Mouse (Mus musculus) embryonic facial prominence, embryonic 12.5 days (tissue): ENCODE results near the gene Mdfic. TPM values are rescaled to one million over a fixed set of nuclear protein-coding genes. Genes with fewer than 3 reads are reported as not detected.

Experiments used
- ATAC-seq: fragments of 200-750 bp; cut with Nextera tagmentation; 2 replicates; pipeline ENCODE4 v1.8.0; 2017; ENCODE audit not compliant: insufficient number of reproducible peaks, insufficient read depth, low FRiP score, low TSS enrichment
- H3K27ac ChIP-seq: fragments of 300-500 bp; sonication (generic); 2 replicates; pipeline ENCODE4 v1.5.1; 2016; ENCODE audit warnings: mild to moderate bottlenecking
- H3K27me3 ChIP-seq: fragments of 300-500 bp; sonication (generic); 2 replicates; pipeline ENCODE4 v1.6.1; 2016; ENCODE audit warnings: mild to moderate bottlenecking, moderate library complexity
- H3K36me3 ChIP-seq: fragments of 300-500 bp; sonication (generic); 2 replicates; pipeline ENCODE4 v1.6.1; 2016; ENCODE audit warnings: mild to moderate bottlenecking
- H3K4me1 ChIP-seq: fragments of 300-500 bp; sonication (generic); 2 replicates; pipeline ENCODE4 v1.6.1; 2016
- H3K4me2 ChIP-seq: fragments of 300-500 bp; sonication (generic); replicated peaks from 2 replicates; pipeline ENCODE4 v1.6.1; 2016; ENCODE audit warnings: mild to moderate bottlenecking, moderate library complexity
- H3K4me3 ChIP-seq: fragments of 300-500 bp; sonication (generic); 2 replicates; pipeline ENCODE4 v1.5.1; 2016; ENCODE audit warnings: mild to moderate bottlenecking
- H3K9ac ChIP-seq: fragments of 300-500 bp; sonication (generic); 2 replicates; pipeline ENCODE4 v1.6.1; 2016; ENCODE audit warnings: mild to moderate bottlenecking, moderate library complexity
- H3K9me3 ChIP-seq: fragments of 300-500 bp; sonication (generic); 2 replicates; pipeline ENCODE4 v1.6.1; 2016; ENCODE audit warnings: mild to moderate bottlenecking, moderate library complexity
- whole genome bisulfite sequencing: fragments of 180-500 bp; shearing (Covaris S2); methylation state at CpG from one replicate; pipeline ENCODE4 v1.1.7; 2016; 5-methylcytosine and 5-hydroxymethylcytosine counted together
- polyA plus RNA-seq: library from polyadenylated mRNA; unstranded; fragments of >200 nt; fragmentation: Nextera tagmentation; extraction: Ambion mirVana; gene quantifications from 2 replicates; pipeline ENCODE4 v1.2.1, GENCODE M21; 2016

Gene Mdfic
- polyA plus RNA-seq, 1 experiment from 2014 or later: 13.6 TPM

DNA sequence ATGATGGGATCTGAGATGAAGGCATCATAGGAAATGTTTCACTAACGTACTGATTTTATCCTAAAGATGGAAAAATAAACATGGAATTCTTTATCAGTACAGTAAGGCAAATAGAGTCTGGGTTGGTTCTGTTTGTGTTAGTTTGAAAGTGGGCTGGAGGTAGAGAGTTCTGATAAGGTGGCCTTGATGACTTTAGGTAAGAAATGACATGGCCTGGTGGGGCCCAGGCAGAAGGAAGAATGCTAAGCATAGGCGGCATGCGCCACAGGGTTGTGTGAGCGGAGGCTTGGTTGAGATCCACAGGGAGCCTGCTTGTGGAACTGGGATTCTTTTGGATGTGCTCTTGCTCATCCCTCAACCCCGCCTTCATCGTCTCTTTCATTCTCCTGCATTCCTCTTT, 40.3 kb downstream of the Mdfic start:
- H3K9me3 ChIP-seq: no peaks in the 10 kb centered on the region
- no peaks in the 10 kb centered on the region for H3K4me1 ChIP-seq
- whole genome bisulfite sequencing: 82% methylated on average over 6 of the region's 6 CpGs
- no peak overlapping the region for H3K27ac ChIP-seq
- H3K9ac ChIP-seq: no peak overlapping the region
- H3K36me3 ChIP-seq: no peaks in the 10 kb centered on the region
- H3K4me2 ChIP-seq: no peak overlapping the region
- H3K4me3 ChIP-seq: no peak overlapping the region
- H3K27me3 ChIP-seq: no peaks in the 10 kb centered on the region
- ATAC-seq: no peak

DNA sequence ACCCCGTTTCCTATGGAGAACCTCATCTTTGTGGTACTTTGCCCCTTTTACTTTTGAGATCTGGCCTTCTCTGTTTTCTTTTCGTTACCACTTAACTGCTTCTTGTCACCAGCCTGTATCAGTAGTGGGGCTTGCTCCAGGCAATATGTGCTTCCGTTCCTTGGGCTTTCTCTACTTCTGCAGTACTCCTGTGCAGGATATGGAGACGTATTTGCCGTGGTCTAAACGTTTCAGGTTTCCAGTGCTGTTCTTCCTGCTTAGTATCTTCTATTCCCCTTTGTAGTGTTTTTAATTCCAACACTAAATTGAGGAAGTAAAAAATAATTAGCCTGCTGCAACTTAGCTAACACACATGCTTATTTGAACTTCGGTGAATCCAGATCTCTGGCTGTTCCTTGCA, 43.6 kb downstream of the Mdfic start:
- H3K4me3 ChIP-seq: no peak overlapping the region
- WGBS: 38% methylated on average over 7 of the region's 7 CpGs
- ATAC-seq: no peak
- H3K4me2 ChIP-seq: no peak overlapping the region
- H3K9me3 ChIP-seq: no peaks in the 10 kb centered on the region
- no peak overlapping the region for H3K9ac ChIP-seq
- no peaks in the 10 kb centered on the region for H3K4me1 ChIP-seq
- H3K27ac ChIP-seq: no peak overlapping the region
- H3K27me3 ChIP-seq: no peaks in the 10 kb centered on the region
- no peaks in the 10 kb centered on the region for H3K36me3 ChIP-seq

DNA sequence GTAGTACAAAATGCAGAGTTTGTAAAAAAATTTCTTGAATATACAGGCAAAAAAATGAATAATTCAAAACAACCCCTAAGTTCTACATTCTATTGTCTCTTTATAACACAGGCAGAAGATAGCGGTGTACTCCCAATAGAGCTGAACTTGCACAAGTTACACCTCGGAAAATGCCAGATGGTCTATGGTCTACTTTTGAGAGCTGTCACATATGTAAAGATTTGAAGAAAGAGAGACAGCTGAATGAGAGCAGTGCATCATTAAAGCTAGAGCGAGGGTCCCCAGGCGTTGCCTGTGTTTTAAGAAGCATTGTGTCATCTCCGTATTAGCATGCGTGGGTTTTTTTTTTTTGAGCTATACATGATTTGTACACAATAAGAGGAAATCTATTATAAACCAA, 47.0 kb downstream of the Mdfic start:
- 87% methylated on average over 6 of the region's 6 CpGs for WGBS
- no peak overlapping the region for H3K9ac ChIP-seq
- no peak overlapping the region for H3K4me3 ChIP-seq
- no peaks in the 10 kb centered on the region for H3K27me3 ChIP-seq
- ATAC-seq: no peak
- peaks cover 3% of the 10 kb centered on the region; the same call in 1 of the 2 replicates for H3K36me3 ChIP-seq
- no peaks in the 10 kb centered on the region for H3K9me3 ChIP-seq
- no peak overlapping the region for H3K4me2 ChIP-seq
- H3K27ac ChIP-seq: no peak overlapping the region
- no peaks in the 10 kb centered on the region for H3K4me1 ChIP-seq

DNA sequence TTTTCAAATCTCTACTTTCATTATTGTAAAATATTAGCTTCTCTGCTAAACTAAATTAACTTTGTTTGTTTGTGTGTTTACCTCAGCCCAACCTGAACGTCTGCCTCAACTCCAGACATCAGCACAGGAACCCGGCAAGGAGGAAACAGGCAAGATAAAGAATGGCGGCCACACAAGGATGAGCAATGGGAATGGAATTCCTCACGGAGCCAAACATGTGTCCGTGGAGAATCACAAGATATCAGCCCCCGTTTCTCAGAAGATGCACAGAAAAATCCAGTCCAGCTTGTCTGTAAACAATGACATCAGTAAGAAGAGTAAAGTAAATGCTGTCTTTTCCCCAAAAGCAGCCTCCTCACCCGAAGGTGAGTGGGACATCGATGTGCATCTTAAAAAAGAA, 49.7 kb downstream of the Mdfic start:
- Histone ChIP-seq H3K36me3 (peaks cover 3% of the 10 kb centered on the region; the same call in 1 of the 2 replicates), H3K27ac (no peak overlapping the region), H3K27me3 (no peaks in the 10 kb centered on the region), H3K9me3 (no peaks in the 10 kb centered on the region), H3K4me2 (no peak overlapping the region), H3K4me1 (no peaks in the 10 kb centered on the region), H3K9ac (no peak overlapping the region), H3K4me3 (no peak overlapping the region)
- no peak for ATAC-seq
- whole genome bisulfite sequencing: 77% methylated on average over 8 of the region's 8 CpGs

DNA sequence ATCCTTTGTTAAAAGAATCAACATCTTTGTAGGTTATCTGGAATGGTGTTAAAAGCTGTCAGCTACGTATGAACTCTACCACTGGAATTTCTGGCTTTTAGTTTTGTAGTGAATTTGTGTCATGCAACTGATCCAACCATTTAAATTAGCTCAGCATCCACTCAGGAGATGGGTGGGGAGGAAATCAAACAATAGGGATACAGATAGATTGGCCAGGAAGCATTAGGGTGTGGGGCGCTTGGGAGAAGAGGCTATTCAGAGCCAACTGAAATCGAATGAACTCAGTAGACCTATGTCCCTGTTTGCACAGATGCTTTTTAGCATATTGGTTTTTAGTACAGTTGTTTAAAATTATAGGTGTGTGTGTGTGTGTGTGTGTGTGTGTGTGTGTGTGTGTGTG, 56.6 kb downstream of the Mdfic start:
- ATAC-seq: no peak
- no peak overlapping the region for H3K4me2 ChIP-seq
- H3K36me3 ChIP-seq: no peaks in the 10 kb centered on the region
- H3K4me3 ChIP-seq: no peak overlapping the region
- WGBS: 81% methylated on average over 3 of the region's 3 CpGs
- no peaks in the 10 kb centered on the region for H3K4me1 ChIP-seq
- no peak overlapping the region for H3K9ac ChIP-seq
- no peaks in the 10 kb centered on the region for H3K9me3 ChIP-seq
- H3K27ac ChIP-seq: no peak overlapping the region
- H3K27me3 ChIP-seq: no peaks in the 10 kb centered on the region

DNA sequence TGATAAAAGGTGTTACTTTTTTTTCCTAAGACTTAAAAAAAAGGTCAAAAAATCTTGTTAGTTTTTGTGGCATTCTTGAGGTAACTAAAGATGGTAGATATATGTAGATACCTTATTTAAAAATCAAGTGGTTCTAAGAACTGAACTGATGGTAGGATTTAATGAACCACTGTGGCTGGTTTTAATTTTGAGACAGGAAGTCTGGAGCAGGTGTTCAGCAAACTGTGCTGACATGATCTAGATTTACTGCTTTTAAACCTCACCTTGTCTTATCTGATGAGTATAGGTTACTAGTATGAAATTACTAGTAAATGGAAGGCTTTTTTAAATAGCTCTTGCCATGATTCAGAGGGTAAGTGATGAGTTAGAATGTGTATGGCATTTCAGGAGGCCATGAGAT, 59.7 kb downstream of the Mdfic start:
- H3K4me2 ChIP-seq: no peak overlapping the region
- H3K27ac ChIP-seq: no peak overlapping the region
- no peaks in the 10 kb centered on the region for H3K9me3 ChIP-seq
- H3K4me3 ChIP-seq: no peak overlapping the region
- no peaks in the 10 kb centered on the region for H3K27me3 ChIP-seq
- H3K9ac ChIP-seq: no peak overlapping the region
- no peak for ATAC-seq
- no peaks in the 10 kb centered on the region for H3K36me3 ChIP-seq
- no peaks in the 10 kb centered on the region for H3K4me1 ChIP-seq

DNA sequence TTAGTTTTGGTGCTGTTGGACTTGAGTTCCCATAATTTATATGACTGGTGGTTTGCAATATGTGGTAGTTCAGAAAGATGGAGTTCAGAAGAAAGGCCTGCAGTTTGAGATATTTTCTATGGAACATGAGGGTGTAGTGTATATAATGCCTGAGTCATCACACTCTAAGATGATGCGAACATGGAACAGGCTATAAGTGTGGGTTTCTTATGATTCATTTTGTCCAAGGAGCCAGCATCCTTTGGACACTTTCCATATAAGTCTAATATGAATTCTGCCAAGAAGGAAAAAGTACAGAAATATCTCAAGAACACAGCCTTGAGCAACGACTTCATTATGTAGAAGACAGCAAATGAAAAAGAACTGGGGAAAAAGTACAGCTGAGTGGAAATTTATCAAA, 60.2 kb downstream of the Mdfic start:
- no peaks in the 10 kb centered on the region for H3K9me3 ChIP-seq
- no peaks in the 10 kb centered on the region for H3K36me3 ChIP-seq
- no peaks in the 10 kb centered on the region for H3K4me1 ChIP-seq
- no peak overlapping the region for H3K9ac ChIP-seq
- H3K27me3 ChIP-seq: no peaks in the 10 kb centered on the region
- no peak overlapping the region for H3K4me3 ChIP-seq
- no peak overlapping the region for H3K27ac ChIP-seq
- 95% methylated on average over 2 of the region's 2 CpGs for WGBS
- H3K4me2 ChIP-seq: no peak overlapping the region
- ATAC-seq: no peak

DNA sequence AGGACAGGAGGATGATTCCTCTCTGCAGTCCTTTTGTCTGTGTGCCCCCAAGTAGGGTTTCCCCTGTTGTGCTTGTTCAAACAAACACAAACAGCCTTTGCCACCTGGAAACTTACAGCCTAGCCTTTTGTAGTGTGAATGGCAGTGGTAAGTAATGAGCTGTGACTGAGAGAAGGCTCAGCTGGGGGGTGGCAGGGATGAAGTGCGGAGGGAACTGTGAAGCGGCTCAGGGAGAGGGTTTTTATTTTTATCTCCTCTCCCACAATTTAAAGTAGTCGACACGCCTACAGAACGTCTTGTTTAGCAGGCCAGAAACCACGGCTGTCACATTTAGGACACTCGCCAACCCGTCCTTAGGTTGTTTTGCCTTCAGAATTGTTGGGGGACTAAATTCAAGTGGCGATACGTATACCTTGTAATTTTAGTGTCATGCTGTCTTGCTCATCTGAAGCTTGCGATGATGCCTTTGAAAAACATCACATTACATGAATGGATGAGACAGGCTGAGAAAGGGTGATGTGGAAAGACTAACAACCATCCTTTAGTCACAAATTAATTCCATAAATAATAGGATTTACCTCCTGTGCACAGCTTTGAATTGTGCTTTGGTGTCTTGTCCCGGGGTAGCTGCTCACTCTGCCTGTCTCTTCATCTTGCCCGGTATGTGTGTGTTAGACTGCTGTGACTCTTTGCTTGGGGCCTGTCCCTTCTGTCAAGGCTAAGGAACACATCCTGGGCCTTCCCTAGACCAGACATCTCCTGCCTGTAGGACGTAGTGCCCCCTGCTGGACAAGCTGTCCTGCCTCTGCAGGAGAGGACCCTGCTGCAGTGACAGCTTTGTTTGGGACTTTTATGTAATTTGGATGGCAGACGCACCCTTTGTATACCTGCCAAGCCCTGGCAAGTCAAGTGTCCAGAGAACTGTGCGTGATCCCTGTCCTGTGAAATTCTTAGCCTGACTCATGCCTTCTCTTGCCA, 69.4 kb downstream of the Mdfic start:
- Histone ChIP-seq H3K4me1 (no peaks in the 10 kb centered on the region), H3K9ac (no peak overlapping the region), H3K36me3 (no peaks in the 10 kb centered on the region), H3K4me3 (no peak overlapping the region), H3K9me3 (no peaks in the 10 kb centered on the region), H3K4me2 (no peak overlapping the region), H3K27me3 (no peaks in the 10 kb centered on the region), H3K27ac (no peak overlapping the region)
- peak; percentile 59 for ATAC-seq
- 42% methylated on average over 16 of the region's 16 CpGs for whole genome bisulfite sequencing

DNA sequence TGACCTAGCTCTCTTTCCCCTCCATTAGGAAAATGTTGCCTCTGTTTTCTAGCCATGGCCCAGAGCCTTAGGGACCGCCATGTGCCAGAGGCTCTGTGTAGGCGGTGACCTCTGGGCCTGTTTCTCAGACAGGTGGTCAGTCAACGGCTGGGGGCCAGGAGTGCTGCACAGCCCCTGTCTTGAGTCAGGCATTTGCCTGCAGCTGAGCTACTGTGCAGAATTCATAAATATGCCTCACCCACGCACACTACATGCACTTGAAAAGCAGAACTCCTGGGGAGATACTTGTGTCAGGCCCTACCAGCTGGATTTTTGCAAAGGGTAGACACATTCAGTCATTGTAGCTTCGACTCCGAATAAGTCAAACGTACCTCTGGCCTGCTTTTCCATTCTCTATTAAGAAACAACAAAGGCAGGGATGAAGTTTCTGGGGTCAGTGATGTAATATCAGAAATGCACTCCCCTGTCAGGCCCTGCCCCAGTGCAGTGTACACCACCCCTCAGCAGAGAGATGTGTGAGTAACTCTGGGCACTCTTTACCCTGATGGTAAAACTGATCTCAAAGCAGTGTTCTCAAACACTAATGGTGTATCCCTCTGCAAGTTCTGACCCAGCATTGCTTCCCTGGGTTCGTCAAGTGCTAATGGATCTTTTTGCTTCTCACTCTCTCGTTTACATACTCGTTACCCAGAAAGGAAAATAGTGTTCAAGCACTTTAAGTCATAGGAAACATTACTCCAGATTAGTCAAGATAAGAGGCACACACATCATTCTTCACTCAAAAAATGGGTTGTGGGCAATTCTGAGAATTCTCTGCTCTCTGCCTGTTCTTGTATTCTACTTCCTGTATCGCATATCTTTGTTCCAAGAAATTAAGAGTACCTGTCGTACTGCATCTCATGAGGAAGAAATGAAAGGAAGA, 72.5 kb downstream of the Mdfic start:
- Histone ChIP-seq H3K36me3 (no peaks in the 10 kb centered on the region), H3K27ac (peak overlapping the region; percentile 24; the same call in 1 of the 2 replicates), H3K27me3 (no peaks in the 10 kb centered on the region), H3K9ac (no peak overlapping the region), H3K4me2 (no peak overlapping the region), H3K4me3 (no peak overlapping the region), H3K4me1 (no peaks in the 10 kb centered on the region), H3K9me3 (no peaks in the 10 kb centered on the region)
- WGBS: 69% methylated on average over 12 of the region's 12 CpGs
- ATAC-seq: no peak

DNA sequence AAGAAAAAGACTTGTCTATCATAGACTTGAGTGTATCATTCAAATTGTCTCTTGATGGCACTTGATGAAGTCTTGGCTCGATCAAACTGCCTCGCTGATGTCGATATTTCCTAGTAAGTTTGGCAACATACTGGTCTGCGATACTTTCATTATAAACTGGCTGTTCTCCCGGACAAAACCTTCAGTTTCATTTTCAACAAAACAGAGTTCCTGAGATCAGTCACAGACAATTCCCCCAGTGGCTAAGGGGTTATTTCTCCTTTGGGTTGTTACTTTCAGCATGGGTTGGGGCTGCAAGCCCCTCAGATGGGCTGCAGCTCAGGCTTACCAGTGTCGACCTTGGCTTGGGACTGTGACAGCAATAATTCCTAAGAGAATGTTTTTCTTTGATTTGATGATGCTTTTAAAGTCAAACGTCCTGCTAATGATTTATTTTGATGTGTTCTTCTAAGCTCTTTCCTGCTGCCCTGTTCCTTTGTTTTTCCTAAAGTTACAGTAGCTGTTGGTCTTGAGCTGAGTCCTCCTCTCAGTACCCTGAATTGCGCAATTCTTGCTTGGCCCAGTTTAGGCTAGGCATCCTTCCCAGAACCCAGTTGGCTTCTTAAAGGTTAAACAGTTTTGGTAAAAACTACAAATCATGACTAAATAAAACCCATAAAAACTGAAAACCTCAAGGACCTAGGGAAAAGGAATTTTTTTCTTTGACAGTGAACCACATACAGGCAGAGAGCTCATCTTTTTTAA, 73.3 kb downstream of the Mdfic start:
- no peaks in the 10 kb centered on the region for H3K27me3 ChIP-seq
- no peaks in the 10 kb centered on the region for H3K9me3 ChIP-seq
- H3K4me2 ChIP-seq: no peak overlapping the region
- H3K36me3 ChIP-seq: no peaks in the 10 kb centered on the region
- no peak overlapping the region for H3K27ac ChIP-seq
- no peak for ATAC-seq
- H3K9ac ChIP-seq: no peak overlapping the region
- no peaks in the 10 kb centered on the region for H3K4me1 ChIP-seq
- WGBS: 74% methylated on average over 8 of the region's 8 CpGs
- no peak overlapping the region for H3K4me3 ChIP-seq

DNA sequence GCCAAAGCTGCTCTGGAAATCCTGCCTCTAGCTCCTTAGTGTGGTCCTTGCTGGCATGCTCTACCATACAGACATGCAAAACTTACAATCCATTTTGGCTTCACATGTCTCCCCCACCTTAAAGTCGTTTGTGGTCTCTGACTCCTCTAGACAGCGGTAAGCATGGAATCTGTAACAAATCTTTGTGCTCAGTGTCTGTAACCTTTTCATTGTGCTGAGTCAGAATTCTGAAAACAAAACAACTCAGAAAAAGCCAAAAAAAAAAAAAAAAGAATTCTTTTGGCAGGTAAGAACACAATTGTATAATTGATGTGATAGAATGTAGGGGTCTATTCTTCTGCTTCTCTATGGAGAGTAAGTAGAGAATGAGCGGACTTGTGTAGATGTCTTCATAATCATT, 74.3 kb downstream of the Mdfic start:
- WGBS: 87% methylated on average over 3 of the region's 3 CpGs
- no peak overlapping the region for H3K4me3 ChIP-seq
- H3K9ac ChIP-seq: no peak overlapping the region

More for the DNA sequence above, 74.3 kb downstream of the Mdfic start:
- H3K27me3 ChIP-seq: no peaks in the 10 kb centered on the region
- no peak for ATAC-seq
- H3K27ac ChIP-seq: no peak overlapping the region
- H3K4me1 ChIP-seq: no peaks in the 10 kb centered on the region
- no peaks in the 10 kb centered on the region for H3K36me3 ChIP-seq
- H3K9me3 ChIP-seq: no peaks in the 10 kb centered on the region
- no peak overlapping the region for H3K4me2 ChIP-seq
